Mouse (Mus musculus) retina, adult 2 months (tissue): ENCODE measurements around the gene Esrp2.

Experiments
- DNase-seq: peaks from one replicate; pipeline ENCODE4 v3.0.0-alpha.2; 2012; ENCODE audit warnings: low read depth, low spot score

Esrp2 gene

DNA sequence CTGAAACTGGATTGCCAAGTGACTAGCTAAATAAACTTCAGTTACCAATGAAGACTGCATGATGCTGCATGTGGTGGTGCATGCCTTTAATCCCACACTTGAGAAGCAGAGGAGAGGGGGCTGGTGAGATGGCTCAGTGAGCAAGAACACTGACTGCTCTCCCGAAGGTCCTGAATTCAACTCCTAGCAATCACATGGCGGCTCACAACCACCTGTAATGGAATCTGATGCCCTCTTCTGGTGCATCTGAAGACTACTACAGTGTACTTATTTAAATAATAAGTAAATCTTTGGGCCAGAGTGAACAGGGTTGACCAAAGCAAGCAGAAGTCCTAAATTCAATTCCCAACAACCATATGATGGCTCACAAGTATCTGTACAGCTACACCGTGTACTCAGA, 13.3 kb downstream of the Esrp2 start:
- no peak for DNase-seq

DNA sequence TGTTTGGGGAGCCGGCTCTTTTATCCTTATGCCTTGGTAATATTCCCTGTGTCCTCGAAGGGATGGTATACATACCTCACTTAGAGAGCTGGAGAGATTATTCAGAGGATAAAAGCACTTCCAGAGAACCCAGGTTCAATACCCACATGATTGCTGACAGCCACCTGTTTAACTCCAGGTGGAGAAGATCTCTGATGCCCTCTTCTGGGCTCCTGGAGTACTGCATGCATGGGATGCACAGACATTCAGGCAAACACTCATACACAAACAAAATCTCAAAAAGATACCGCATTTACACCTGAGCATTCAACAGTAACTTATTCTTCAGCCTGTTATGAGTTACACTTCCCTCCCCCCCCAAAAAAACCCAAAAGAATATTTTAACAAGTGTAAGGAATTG, 20.9 kb downstream of the Esrp2 start:
- no peak for DNase-seq

DNA sequence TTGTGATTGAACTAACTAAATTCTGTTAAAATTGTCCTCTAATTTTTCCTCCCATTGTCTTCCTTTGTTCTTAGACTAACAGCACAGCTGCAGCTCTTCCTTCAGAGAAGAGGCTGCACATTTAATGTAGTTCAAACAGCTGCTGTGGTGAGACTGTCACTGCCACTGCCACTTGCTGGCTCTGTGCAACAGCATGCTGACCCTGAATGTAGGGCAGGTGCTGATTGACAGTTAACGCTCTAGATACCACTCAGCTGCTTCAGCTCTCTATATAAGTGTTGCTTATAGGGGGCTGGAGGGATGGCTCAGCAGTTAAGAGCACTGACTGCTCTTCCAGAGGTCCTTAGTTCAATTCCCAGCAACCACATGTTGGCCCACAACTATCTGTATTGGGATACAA, 24.3 kb downstream of the Esrp2 start:
- DNase-seq = no peak

DNA sequence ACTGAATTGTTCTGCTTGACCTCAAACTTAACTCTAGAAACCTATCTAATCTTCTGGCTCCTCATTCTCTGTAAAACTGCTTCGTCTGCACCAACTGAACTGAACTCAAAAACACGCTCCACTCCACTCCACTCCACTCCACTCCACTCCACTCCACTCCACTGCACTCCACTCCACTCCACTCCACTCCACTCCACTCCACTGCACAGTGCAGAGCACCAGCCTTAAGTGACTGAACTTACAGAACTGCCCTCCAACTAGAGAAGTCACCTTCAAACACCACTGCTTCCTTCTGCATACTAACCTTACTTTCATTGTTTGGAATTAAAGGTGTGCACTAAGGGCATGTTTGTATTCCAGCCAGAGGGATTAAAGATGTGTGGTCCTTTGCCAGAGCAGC, 24.7 kb downstream of the Esrp2 start:
- DNase-seq = no peak

DNA sequence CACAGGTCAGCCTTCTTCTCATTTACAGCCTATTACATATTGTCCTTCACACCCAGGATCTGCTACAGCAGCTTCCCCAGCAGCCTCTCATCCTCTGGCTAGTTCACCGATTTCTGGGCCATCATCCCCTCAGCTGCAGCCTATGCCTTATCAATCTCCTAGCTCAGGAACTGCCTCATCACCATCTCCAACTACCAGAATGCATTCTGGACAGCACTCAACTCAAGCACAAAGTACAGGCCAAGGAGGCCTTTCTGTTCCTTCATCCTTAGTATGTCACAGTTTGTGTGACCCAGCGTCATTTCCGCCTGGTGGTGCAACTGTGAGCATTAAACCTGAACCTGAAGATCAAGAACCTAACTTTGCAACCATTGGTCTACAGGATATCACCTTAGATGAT, 28.0 kb downstream of the Esrp2 start:
- no peak for DNase-seq

DNA sequence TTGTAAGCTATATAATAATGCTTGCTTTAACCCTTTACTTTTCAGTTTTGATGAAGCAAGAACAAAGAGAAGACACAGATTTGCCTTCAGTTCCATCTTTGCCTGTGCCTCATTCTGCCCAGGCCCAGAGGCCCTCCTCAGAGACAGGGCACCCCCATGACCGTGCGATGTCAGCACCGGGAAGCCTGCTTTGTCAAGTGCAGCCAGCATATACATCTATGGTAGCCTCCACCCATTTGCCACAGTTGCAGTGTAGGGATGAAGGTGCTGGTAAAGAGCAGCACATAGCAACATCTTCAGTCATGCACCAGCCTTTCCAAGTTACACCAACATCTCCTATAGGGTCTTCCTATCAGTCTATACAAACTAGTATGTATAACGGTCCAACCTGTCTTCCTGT, 28.7 kb downstream of the Esrp2 start:
- DNase-seq = no peak

DNA sequence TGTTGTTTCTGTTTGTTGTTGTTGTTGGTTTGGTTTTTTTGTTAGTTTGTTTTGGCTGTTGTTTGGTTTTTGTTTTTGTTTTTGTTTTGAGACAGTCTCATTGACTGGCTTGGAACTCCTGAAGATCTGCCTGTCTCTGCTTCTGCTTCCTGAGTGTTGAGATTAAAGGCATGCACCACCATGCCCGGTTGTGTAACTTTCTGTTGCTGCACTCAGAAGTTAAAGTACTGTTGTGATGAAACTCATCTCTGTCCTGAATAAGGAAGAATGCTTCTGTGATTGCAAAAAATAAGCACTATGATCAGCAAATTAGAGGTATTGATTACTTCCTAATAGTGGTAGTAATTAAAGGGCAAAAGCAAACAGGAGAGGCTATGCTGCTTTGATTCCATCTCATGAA, 30.6 kb downstream of the Esrp2 start:
- no peak for DNase-seq

DNA sequence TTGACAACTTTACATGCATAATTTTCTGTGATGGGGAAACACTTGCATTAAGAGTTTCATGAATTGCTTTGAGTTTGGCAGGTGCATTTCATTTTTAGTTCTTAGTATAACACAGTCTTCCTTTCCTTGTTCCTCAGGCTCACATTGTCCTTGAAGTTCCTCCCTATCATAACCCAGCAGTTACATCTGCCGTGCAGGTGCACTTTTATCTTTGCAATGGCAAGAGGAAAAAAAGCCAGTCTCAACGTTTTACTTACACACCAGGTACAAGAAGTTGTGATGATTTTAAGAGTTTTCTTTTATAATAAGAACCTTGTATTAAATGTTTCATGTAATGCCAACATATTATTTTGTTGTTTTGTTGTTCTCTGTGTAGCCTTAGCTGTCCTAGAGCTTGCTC, 32.9 kb downstream of the Esrp2 start:
- DNase-seq = no peak

DNA sequence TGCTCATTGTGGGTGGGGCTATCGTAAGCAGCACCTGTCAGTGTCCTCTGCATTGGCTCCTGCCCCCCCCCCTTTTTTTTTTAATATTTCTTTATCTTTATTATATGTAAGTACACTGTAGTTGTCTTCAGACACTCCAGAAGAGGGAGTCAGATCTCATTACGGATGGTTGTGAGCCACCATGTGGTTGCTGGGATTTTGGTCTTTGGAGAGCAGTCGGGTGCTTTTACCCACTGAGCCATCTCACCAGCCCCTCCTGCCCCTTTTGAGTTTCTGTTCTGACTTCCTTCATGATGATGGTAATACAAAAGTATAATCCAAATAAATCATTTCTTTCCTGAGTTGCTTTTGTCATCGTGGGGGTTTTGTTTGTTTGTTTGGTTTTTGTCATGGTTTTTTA, 34.5 kb downstream of the Esrp2 start:
- no peak for DNase-seq
